Mouse (Mus musculus) forebrain, embryonic 14.5 days (tissue): Measurements from ENCODE around the gene Aqp11. TPM values are rescaled to one million over a fixed set of nuclear protein-coding genes. Genes with fewer than 3 reads are reported as not detected.
A peak's percentile ranks its signal among the peaks of the same experiment; 100 is the strongest.

ENCODE experiments used
- ATAC-seq: fragments of 200-750 bp; cut with Nextera tagmentation; 2 replicates; pipeline ENCODE4 v1.8.0; 2017; ENCODE audit warnings: mild to moderate bottlenecking, moderate library complexity
- DNase-seq: peaks from one replicate; pipeline ENCODE4 v3.0.0-alpha.2; 2015; ENCODE audit warnings: low spot score
- H3K27ac ChIP-seq: fragments of 300-500 bp; sonication (generic); 2 replicates; pipeline ENCODE4 v1.5.1; 2014; ENCODE audit warnings: low read depth, mild to moderate bottlenecking, control low read depth, low read length, moderate library complexity
- H3K27me3 ChIP-seq: fragments of 300-500 bp; sonication (generic); replicated peaks from 2 replicates; pipeline ENCODE4 v1.6.1; 2014; ENCODE audit warnings: low read length, control low read depth, mixed read lengths; ENCODE audit not compliant: control insufficient read depth, insufficient read depth
- H3K36me3 ChIP-seq: fragments of 300-500 bp; sonication (generic); 2 replicates; pipeline ENCODE4 v1.6.1; 2014; ENCODE audit warnings: low read length, control low read depth; ENCODE audit not compliant: control insufficient read depth, insufficient read depth
- H3K4me1 ChIP-seq: fragments of 300-500 bp; sonication (generic); 2 replicates; pipeline ENCODE4 v1.6.1; 2014; ENCODE audit warnings: antibody characterized with exemption, low read length, control low read depth; ENCODE audit not compliant: control insufficient read depth, insufficient read depth
- H3K4me2 ChIP-seq: fragments of 300-500 bp; sonication (generic); 2 replicates; pipeline ENCODE4 v1.6.1; 2014; ENCODE audit warnings: mild to moderate bottlenecking, control low read depth, low read length
- H3K4me3 ChIP-seq: fragments of 300-500 bp; sonication (generic); 2 replicates; pipeline ENCODE4 v1.5.1; 2014; ENCODE audit warnings: low read depth, low read length, control low read depth
- H3K9ac ChIP-seq: fragments of 300-500 bp; sonication (generic); 2 replicates; pipeline ENCODE4 v1.6.1; 2014; ENCODE audit warnings: mild to moderate bottlenecking, low read length, control low read depth, moderate library complexity
- H3K9me3 ChIP-seq: fragments of 300-500 bp; sonication (generic); replicated peaks from 2 replicates; pipeline ENCODE4 v1.6.1; 2016; ENCODE audit warnings: low read length, control low read depth, mixed read lengths; ENCODE audit not compliant: control insufficient read depth
- WGBS: fragments of 180-500 bp; shearing (Covaris S2); extraction: QIAGEN DNeasy Blood & Tissue Kit; methylation state at CpG from one replicate; pipeline ENCODE4 v1.1.7; 2014; 5-methylcytosine and 5-hydroxymethylcytosine counted together
- polyA plus RNA-seq: library from polyadenylated mRNA; unstranded; fragments of >200 nt; fragmentation: Nextera tagmentation; extraction: Ambion mirVana; gene quantifications from 2 replicates; pipeline ENCODE4 v1.2.1, GENCODE M21; 2014

Gene Aqp11
- polyA plus RNA-seq, 1 experiment from 2014 or later = 9.3 TPM

- Histone ChIP-seq H3K9me3 (no peaks in the 10 kb centered on the region), H3K4me3 (no peak overlapping the region), H3K27me3 (no peaks in the 10 kb centered on the region), H3K9ac (no peak overlapping the region), H3K4me1 (no peaks in the 10 kb centered on the region), H3K27ac (no peak overlapping the region), H3K4me2 (no peak overlapping the region), H3K36me3 (peaks cover 41% of the 10 kb centered on the region)
- DNase-seq (no peak), ATAC-seq (no peak)
- 84% methylated on average over 11 of the region's 11 CpGs for WGBS
Observed at GRCm38 (mm10) chr7:97723646-97724538, 14.2 kb downstream of the Aqp11 start.

GRCm38 (mm10) chr7:97722278-97722918 is 15.7 kb downstream of the Aqp11 start:
- no peaks in the 10 kb centered on the region for H3K9me3 ChIP-seq
- H3K27ac ChIP-seq = no peak overlapping the region
- no peak overlapping the region for H3K9ac ChIP-seq
- ATAC-seq (peak; percentile 61; the same call in 1 of the 2 replicates), DNase-seq (peak; percentile 63)
- peaks cover 56% of the 10 kb centered on the region for H3K36me3 ChIP-seq
- WGBS = 84% methylated on average over 7 of the region's 7 CpGs
- no peaks in the 10 kb centered on the region for H3K4me1 ChIP-seq
- H3K27me3 ChIP-seq = no peaks in the 10 kb centered on the region
- H3K4me2 ChIP-seq = no peak overlapping the region
- no peak overlapping the region for H3K4me3 ChIP-seq

- H3K36me3 ChIP-seq = peaks cover 64% of the 10 kb centered on the region
- no peak overlapping the region for H3K9ac ChIP-seq
- ATAC-seq (no peak), DNase-seq (no peak)
- no peak overlapping the region for H3K27ac ChIP-seq
- H3K4me1 ChIP-seq = no peaks in the 10 kb centered on the region
- WGBS = 90% methylated on average over 5 of the region's 5 CpGs
- no peaks in the 10 kb centered on the region for H3K9me3 ChIP-seq
- H3K4me2 ChIP-seq = no peak overlapping the region
- H3K27me3 ChIP-seq = no peaks in the 10 kb centered on the region
- no peak overlapping the region for H3K4me3 ChIP-seq
Observed at GRCm38 (mm10) chr7:97720109-97720508, 18.0 kb downstream of the Aqp11 start.

- DNase-seq (no peak), ATAC-seq (no peak)
- no peaks in the 10 kb centered on the region for H3K4me1 ChIP-seq
- 81% methylated on average over 5 of the region's 5 CpGs for WGBS
- H3K27me3 ChIP-seq = no peaks in the 10 kb centered on the region
- H3K9me3 ChIP-seq = no peaks in the 10 kb centered on the region
- no peak overlapping the region for H3K27ac ChIP-seq
- no peak overlapping the region for H3K9ac ChIP-seq
- no peak overlapping the region for H3K4me2 ChIP-seq
- H3K36me3 ChIP-seq = peaks cover 70% of the 10 kb centered on the region
- no peak overlapping the region for H3K4me3 ChIP-seq
Observed at GRCm38 (mm10) chr7:97719078-97719477, 19.0 kb downstream of the Aqp11 start.

GRCm38 (mm10) chr7:97717326-97717725 is 20.8 kb downstream of the Aqp11 start:
- DNase-seq (no peak), ATAC-seq (no peak)
- H3K27ac ChIP-seq = no peak overlapping the region
- H3K27me3 ChIP-seq = no peaks in the 10 kb centered on the region
- 91% methylated on average over 1 of the region's 1 CpGs for WGBS
- H3K4me2 ChIP-seq = no peak overlapping the region
- no peaks in the 10 kb centered on the region for H3K9me3 ChIP-seq
- no peak overlapping the region for H3K4me3 ChIP-seq
- no peaks in the 10 kb centered on the region for H3K4me1 ChIP-seq
- H3K36me3 ChIP-seq = peaks cover 81% of the 10 kb centered on the region
- no peak overlapping the region for H3K9ac ChIP-seq

- no peak overlapping the region for H3K4me2 ChIP-seq
- no peaks in the 10 kb centered on the region for H3K27me3 ChIP-seq
- ATAC-seq = no peak
- no peak for DNase-seq
- no peaks in the 10 kb centered on the region for H3K9me3 ChIP-seq
- H3K27ac ChIP-seq = no peak overlapping the region
- H3K36me3 ChIP-seq = peaks cover 81% of the 10 kb centered on the region
- H3K4me3 ChIP-seq = no peak overlapping the region
- H3K4me1 ChIP-seq = no peaks in the 10 kb centered on the region
- no peak overlapping the region for H3K9ac ChIP-seq
- 98% methylated on average over 5 of the region's 5 CpGs for WGBS
Observed at GRCm38 (mm10) chr7:97714651-97715050, 23.4 kb downstream of the Aqp11 start.

GRCm38 (mm10) chr7:97709204-97709603 is 28.9 kb downstream of the Aqp11 start:
- peaks cover 41% of the 10 kb centered on the region for H3K36me3 ChIP-seq
- no peak overlapping the region for H3K4me2 ChIP-seq
- WGBS = 93% methylated on average over 3 of the region's 3 CpGs
- no peak for ATAC-seq
- DNase-seq = no peak
- no peaks in the 10 kb centered on the region for H3K9me3 ChIP-seq
- no peak overlapping the region for H3K9ac ChIP-seq
- H3K27me3 ChIP-seq = no peaks in the 10 kb centered on the region
- no peaks in the 10 kb centered on the region for H3K4me1 ChIP-seq
- no peak overlapping the region for H3K27ac ChIP-seq
- no peak overlapping the region for H3K4me3 ChIP-seq

- 91% methylated on average over 5 of the region's 5 CpGs for WGBS
- Histone ChIP-seq H3K27ac (no peak overlapping the region), H3K9ac (no peak overlapping the region), H3K4me3 (no peak overlapping the region), H3K4me1 (no peaks in the 10 kb centered on the region), H3K27me3 (no peaks in the 10 kb centered on the region), H3K9me3 (no peaks in the 10 kb centered on the region), H3K36me3 (peaks cover 31% of the 10 kb centered on the region), H3K4me2 (no peak overlapping the region)
- ATAC-seq (no peak), DNase-seq (no peak)
Observed at GRCm38 (mm10) chr7:97707809-97708208, 30.3 kb downstream of the Aqp11 start.

- WGBS = 88% methylated on average over 4 of the region's 4 CpGs
Observed at GRCm38 (mm10) chr7:97707123-97707522, 31.0 kb downstream of the Aqp11 start.

More at GRCm38 (mm10) chr7:97707123-97707522, 31.0 kb downstream of the Aqp11 start:
- Histone ChIP-seq H3K36me3 (peaks cover 25% of the 10 kb centered on the region), H3K9me3 (no peaks in the 10 kb centered on the region), H3K27me3 (no peaks in the 10 kb centered on the region), H3K4me3 (no peak overlapping the region), H3K4me1 (no peaks in the 10 kb centered on the region), H3K4me2 (no peak overlapping the region), H3K27ac (no peak overlapping the region), H3K9ac (no peak overlapping the region)
- ATAC-seq (no peak), DNase-seq (no peak)
